Comparison of ENCODE assay signal across 37 mouse cellular contexts in the genomic region with DNA sequence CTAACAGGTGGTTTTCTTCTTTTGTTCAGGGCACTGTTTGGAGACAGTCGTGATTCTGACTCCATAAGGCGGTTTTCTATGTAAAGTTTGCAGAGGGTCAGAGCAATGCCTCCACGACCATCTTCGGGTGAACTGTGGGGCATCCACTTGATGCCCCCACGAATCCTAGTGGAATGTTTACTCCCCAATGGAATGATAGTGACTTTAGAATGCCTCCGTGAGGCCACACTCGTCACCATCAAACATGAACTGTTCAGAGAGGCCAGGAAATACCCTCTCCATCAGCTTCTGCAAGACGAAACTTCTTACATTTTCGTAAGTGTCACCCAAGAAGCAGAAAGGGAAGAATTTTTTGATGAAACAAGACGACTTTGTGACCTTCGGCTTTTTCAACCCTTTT. TPM values are rescaled to one million over a fixed set of nuclear protein-coding genes. Genes with fewer than 3 reads are reported as not detected.
"Had no signal": no experiment of that assay in that cellular context is flagged by ENCODE, and none has a peak within 500 bp of the region (broad histone marks: within the 10 kb centered on the region; RNA-seq: fewer than 3 reads in every experiment).

No protein-coding gene starts in this region.

- H3K27me3 ChIP-seq: heart, embryonic 13.5 days; heart, embryonic 15.5 days; hindbrain, embryonic 12.5 days; hindbrain, embryonic 13.5 days; hindbrain, embryonic 15.5 days; intestine, embryonic 15.5 days; kidney, embryonic 15.5 days had no signal

- H3K4me2 ChIP-seq: heart, embryonic 11.5 days; heart, embryonic 13.5 days; heart, embryonic 15.5 days; hindbrain, embryonic 12.5 days; hindbrain, embryonic 13.5 days; hindbrain, embryonic 14.5 days; hindbrain, embryonic 15.5 days; intestine, embryonic 15.5 days; kidney, embryonic 15.5 days had no signal

- H3K27ac ChIP-seq: heart, embryonic 13.5 days; heart, embryonic 15.5 days; hindbrain, embryonic 10.5 days; hindbrain, embryonic 12.5 days; hindbrain, embryonic 13.5 days; hindbrain, embryonic 14.5 days; hindbrain, embryonic 15.5 days; hindbrain, postnatal 0 days; intestine, embryonic 15.5 days; kidney, embryonic 15.5 days; kidney, postnatal 0 days; layer of hippocampus, adult 2 months; left cerebral cortex, adult 2 months had no signal

- ATAC-seq: hindbrain, embryonic 16.5 days; hindbrain, postnatal 0 days; inflammation-experienced regulatory T-cells, adult 6 months; intestine, embryonic 15.5 days; intestine, embryonic 16.5 days; intestine, postnatal 0 days had no signal

- H3K4me3 ChIP-seq: heart, embryonic 13.5 days; heart, embryonic 15.5 days; hindbrain, embryonic 10.5 days; hindbrain, embryonic 12.5 days; hindbrain, embryonic 13.5 days; hindbrain, embryonic 15.5 days; intestine, embryonic 15.5 days; kidney, embryonic 15.5 days; layer of hippocampus, adult 2 months; left cerebral cortex, adult 2 months had no signal

- H3K4me1 ChIP-seq: heart, embryonic 15.5 days; hindbrain, embryonic 10.5 days; hindbrain, embryonic 12.5 days; hindbrain, embryonic 13.5 days; hindbrain, embryonic 15.5 days; intestine, embryonic 15.5 days; kidney, embryonic 15.5 days had no signal

- DNase-seq: heart, postnatal 10 days; heart, postnatal 14 days; heart, postnatal 4 days; kidney, adult 11 months; kidney, adult 18-20 months; kidney, adult 2 months; kidney, adult 8-10 months; kidney, adult 9 months; kidney, postnatal 10 days; kidney, postnatal 14 days; kidney, postnatal 25 days; kidney, postnatal 36 days; kidney, postnatal 4 days; layer of hippocampus, adult 9-11 months; layer of hippocampus, postnatal 36 days had no signal

- H3K9me3 ChIP-seq: heart, embryonic 13.5 days; heart, embryonic 15.5 days; hindbrain, embryonic 10.5 days; hindbrain, embryonic 12.5 days; hindbrain, embryonic 13.5 days; hindbrain, embryonic 15.5 days; intestine, embryonic 15.5 days; kidney, embryonic 15.5 days had no signal

- H3K9ac ChIP-seq: heart, embryonic 13.5 days; heart, embryonic 15.5 days; hindbrain, embryonic 12.5 days; hindbrain, embryonic 13.5 days; hindbrain, embryonic 14.5 days; hindbrain, embryonic 15.5 days; intestine, embryonic 15.5 days; kidney, embryonic 15.5 days had no signal

RNA-seq across cellular contexts. Expression of a gene that starts 55.9 kb away (rescaled TPM):
- total RNA-seq: hematopoietic stem cell, adult 5-6 weeks; hindbrain, postnatal 0 days; left cerebral cortex, adult 2 months had no signal
- polyA plus RNA-seq: heart, embryonic 14.5 days; heart, embryonic 15.5 days; hindbrain, embryonic 10.5 days; hindbrain, embryonic 13.5 days; hindbrain, embryonic 15.5 days; hindbrain, postnatal 0 days; intestine, embryonic 14.5 days; intestine, embryonic 15.5 days; intestine, embryonic 16.5 days; kidney, embryonic 14.5 days; kidney, embryonic 15.5 days; kidney, postnatal 0 days had no signal
